Mouse (Mus musculus) B cell, adult 67 days (primary cell): ENCODE measurements around the gene Mansc4. TPM values are rescaled to one million over a fixed set of nuclear protein-coding genes. Genes with fewer than 3 reads are reported as not detected.

Experiments used
- total RNA-seq, 2 experiments: library from RNA; stranded (reverse); gene quantifications; 4 replicates each; pipeline ENCODE4 v1.2.4; 2023

Gene Mansc4
- total RNA-seq = not detected

DNA sequence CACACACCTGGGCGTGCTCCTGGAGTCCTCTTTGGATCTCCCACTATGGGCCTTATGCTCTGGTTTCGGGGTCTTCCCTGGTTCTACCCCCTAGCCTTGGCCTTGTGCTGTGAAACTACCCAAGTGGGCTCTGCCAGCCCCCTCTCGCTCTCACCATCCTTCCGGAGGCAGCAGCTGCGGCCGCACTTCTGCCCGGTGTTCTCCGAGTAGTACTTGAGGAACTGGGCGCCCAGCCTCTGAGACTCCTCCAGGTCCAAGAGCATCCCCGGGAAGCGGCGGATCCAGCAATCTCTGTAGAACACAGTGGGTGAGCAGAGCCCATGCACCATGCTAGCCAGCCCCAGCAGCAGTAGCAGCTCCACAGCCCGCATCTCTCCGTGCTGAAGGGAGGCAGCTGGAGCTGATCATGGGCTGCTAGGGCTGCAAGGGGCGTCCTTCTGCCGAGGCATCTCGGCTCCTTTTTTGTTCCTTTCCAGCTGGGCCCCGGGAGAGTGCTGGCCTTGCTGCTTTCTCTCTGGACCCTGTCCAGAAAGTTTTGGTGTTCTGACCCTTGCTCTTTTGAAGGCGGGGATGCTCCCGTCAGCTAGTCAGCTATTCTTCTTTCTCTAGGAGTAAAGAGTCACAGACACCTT is at the start of gene Mansc4:
Gene Mansc4, minus strand, starts transcription at position 439 of the 632 bp plus-strand sequence.

DNA sequence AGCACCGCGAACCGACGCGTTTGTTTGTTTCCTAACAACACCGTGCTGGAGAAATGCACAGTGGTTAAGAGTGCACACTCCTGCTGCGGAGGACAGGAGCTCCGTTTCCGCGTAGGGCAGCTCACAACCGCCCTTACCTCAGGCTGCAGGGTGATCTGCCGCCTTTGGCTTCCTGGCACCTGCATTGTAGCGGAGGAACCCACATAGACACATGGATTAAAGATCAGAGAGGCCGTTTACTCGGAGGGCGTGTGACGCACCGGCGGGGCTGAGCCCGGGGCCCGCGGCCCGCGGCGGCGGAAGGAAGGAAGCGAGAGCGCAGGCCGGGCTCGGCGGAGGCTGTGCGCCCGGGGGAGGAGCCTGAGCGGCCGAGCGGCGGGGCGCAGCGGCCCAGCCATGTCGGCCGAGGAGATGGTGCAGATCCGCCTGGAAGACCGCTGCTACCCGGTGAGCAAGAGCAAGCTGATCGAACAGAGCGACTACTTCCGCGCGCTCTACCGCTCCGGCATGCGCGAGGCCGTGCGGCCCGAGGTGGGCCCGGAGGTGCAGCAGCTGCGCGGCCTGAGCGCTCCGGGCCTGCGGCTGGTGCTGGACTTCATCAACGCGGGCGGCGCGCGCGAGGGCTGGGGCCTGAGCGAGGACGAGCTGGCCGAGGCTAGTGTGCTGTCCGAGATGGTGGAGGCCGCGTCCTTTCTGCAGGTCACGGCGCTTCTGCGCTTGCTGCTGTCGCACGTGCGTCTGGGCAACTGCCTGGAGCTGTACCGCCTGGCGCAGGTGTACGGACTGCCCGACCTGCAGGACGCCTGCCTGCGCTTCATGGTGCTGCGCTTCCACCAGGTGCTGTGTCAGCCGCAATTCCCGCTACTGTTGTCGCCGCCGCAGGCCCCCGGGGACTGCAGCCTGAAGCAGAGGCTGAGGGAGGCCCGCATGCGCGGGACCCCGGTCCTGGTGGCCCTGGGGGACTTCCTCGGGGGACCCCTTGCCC is 4.6 kb upstream of the Mansc4 start, which contains the start of gene Klhl42:
Gene Klhl42, plus strand, starts transcription at position 244 of the 985 bp plus-strand sequence.

DNA sequence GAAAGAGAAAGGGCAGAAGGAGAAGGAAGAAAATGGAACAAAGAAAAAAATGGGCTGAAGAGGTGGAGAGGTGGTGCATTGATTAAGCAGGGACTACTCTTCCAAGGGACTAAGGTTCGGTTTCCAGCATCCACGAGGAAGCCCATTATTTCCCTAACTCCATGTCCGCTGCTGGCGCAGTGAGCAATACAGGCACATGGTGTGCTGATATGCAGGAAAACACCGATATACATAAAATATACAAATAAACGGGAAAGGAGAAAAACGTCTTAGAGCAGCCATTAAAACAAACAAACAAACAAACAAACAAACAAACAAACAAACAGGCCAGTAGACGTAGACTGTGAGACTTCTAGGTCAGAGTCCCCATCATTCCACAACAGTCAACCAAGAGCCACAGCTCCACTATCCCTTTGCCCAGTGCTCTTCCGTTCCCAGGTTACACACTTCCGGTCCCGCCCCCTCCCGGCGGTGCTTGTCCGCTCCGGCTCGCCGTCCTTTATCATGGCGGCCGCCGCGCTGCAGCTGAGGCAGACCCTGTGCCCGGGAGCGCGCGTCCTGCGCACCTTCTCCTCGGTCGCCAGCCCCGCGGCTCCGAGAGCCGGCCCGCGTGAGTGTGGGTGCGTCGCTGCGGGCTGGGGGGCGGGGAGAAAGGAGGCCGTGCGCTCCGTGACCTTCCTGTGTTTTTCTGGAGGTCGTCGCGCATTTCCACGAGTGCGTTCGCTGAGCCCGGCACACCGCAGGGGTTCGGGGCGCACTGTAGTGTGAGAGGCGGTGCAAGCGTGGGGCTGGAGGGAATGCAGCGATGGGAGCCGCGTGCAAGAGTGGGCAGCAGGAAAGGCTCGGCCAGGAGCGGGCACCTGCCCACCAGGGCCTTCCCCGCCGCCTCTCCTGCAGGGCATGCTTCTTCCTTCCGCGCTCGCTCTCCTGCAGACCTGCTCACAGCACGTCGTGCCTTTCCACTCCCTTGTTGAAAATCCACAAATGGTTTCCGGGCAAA is 44.2 kb downstream of the Mansc4 start, which contains the start of gene Mrps35:
Gene Mrps35, plus strand, starts transcription at position 474 of the 1,000 bp plus-strand sequence.

DNA sequence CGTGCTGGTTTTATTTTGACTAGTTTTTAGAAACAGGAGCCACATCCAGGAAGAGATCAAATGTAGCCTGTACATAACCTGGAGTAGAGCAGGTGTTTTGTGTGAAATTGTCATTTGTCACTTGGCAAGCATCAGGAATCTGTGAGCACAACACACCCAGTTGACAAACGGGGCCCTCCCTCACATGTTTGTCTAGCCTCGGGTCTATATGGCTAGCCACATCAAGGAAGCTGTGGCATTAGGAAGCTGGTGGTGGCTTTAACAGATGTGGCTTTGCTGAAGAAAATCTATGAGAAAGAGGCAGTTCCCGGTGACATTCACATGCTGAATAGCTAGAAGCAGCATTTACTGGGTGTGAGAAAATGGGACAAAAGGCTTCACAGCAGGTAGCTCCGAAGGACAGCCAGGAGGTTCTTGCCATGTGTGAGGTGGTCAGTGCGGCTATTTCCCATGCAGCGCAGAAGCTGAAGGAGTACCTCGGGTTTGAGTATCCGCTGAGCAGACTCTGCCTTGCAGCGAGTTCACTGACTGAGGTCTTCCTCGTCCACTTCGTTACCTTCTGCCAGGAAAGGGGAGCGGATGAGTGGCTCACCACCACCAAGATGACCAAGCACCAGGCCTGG is 54.4 kb downstream of the Mansc4 start, which contains the start of gene Rep15:
Gene Rep15, plus strand, starts transcription at position 282 of the 623 bp plus-strand sequence.

Other genes starting within 250 kb of the Mansc4 start
- not detected for gene Smco2, start 236.9 kb downstream of the Mansc4 start, total RNA-seq
- gene Ppfibp1, start 198.5 kb downstream of the Mansc4 start, total RNA-seq = 10 to 100 TPM; 11.7 to 12.7 TPM
- not detected for gene 1700034J05Rik, start 132.6 kb downstream of the Mansc4 start, total RNA-seq
- under 1 TPM in 1 of 2 experiments, not detected in 1; 0.77 TPM for gene Rep15, start 54.4 kb downstream of the Mansc4 start, total RNA-seq
- gene Mrps35, start 44.3 kb downstream of the Mansc4 start, total RNA-seq = 10 to 100 TPM; 43.7 to 54.9 TPM
- gene Klhl42, start 4.3 kb upstream of the Mansc4 start, total RNA-seq = 10 to 100 TPM; 15.1 to 17.1 TPM
- not detected for gene Pthlh, start 177.2 kb upstream of the Mansc4 start, total RNA-seq